21 mouse cellular contexts compared by ENCODE assay signal in the genomic region with DNA sequence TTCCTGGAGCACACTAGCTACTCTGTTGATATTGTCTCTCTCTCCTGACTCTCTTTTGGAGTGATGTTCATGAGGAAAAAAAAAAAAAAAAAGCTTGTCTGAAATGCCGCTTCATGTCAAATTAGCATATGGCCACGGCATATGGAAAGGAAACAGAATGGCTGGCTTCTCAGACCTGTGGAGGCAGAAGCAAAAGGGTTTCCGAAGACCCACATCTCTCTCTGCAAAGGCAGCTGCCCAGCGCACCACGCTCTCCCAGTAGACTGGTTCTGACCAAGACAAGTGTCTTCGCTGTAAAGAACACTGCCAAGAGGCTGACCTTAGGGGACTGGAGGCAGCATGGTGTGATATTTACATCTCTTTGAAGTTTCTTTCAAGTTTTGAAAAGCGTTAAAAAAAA.
A peak's percentile ranks its signal among the peaks of the same experiment; 100 is the strongest.
DNase-seq lines count a peak whose midpoint lies in the region; ATAC-seq lines count a peak whose summit lies in the region.
"Had no signal": no experiment of that assay in that cellular context is flagged by ENCODE, and none has a peak within 500 bp of the region (broad histone marks: within the 10 kb centered on the region; RNA-seq: fewer than 3 reads in every experiment).

No protein-coding gene starts in this region.

- H3K4me1 ChIP-seq in midbrain, embryonic 11.5 days (ENCODE audit: control insufficient read depth, insufficient read depth, low read length) = no peaks in the 10 kb centered on the region
- no peaks in the 10 kb centered on the region for H3K4me1 ChIP-seq in midbrain, embryonic 15.5 days
- H3K4me1 ChIP-seq in forebrain, embryonic 12.5 days = no peaks in the 10 kb centered on the region
- H3K4me1 ChIP-seq: embryonic facial prominence, embryonic 10.5 days; heart, embryonic 15.5 days; hindbrain, embryonic 13.5 days had no signal

- no peaks in the 10 kb centered on the region for H3K9me3 ChIP-seq in midbrain, embryonic 11.5 days (ENCODE audit: control insufficient read depth, low read length)
- no peaks in the 10 kb centered on the region for H3K9me3 ChIP-seq in midbrain, embryonic 15.5 days
- H3K9me3 ChIP-seq in forebrain, embryonic 12.5 days = no peaks in the 10 kb centered on the region
- H3K9me3 ChIP-seq: embryonic facial prominence, embryonic 10.5 days; heart, embryonic 15.5 days; hindbrain, embryonic 13.5 days had no signal

- no peak overlapping the region for H3K4me2 ChIP-seq in midbrain, embryonic 11.5 days
- H3K4me2 ChIP-seq in midbrain, embryonic 15.5 days = no peak overlapping the region
- H3K4me2 ChIP-seq in forebrain, embryonic 12.5 days = no peak overlapping the region
- H3K4me2 ChIP-seq: heart, embryonic 11.5 days; heart, embryonic 15.5 days; hindbrain, embryonic 13.5 days had no signal

- no peaks in the 10 kb centered on the region for H3K36me3 ChIP-seq in midbrain, embryonic 11.5 days (ENCODE audit: control insufficient read depth, insufficient read depth, low read length)
- H3K36me3 ChIP-seq in midbrain, embryonic 15.5 days (replicated peaks) = no peaks in the 10 kb centered on the region
- no peaks in the 10 kb centered on the region for H3K36me3 ChIP-seq in forebrain, embryonic 12.5 days (replicated peaks)
- H3K36me3 ChIP-seq: embryonic facial prominence, embryonic 10.5 days; heart, embryonic 15.5 days; hindbrain, embryonic 13.5 days had no signal

- ATAC-seq in midbrain, embryonic 11.5 days (ENCODE audit: low FRiP score) = 0 out of 2 replicates have a peak, but pooled peaks have one; percentile 50
- no peak for ATAC-seq in midbrain, embryonic 15.5 days (replicated peaks)
- ATAC-seq in forebrain, embryonic 12.5 days (ENCODE audit: low FRiP score) = no peak
- ATAC-seq: activated CD4-positive, CD25-positive, alpha-beta regulatory T cell, adult 4 months; forebrain, embryonic 14.5 days; intestine, embryonic 16.5 days; Patski had no signal

- H3K27me3 ChIP-seq in midbrain, embryonic 11.5 days (ENCODE audit: control insufficient read depth, insufficient read depth, low read length) = no peaks in the 10 kb centered on the region
- no peaks in the 10 kb centered on the region for H3K27me3 ChIP-seq in midbrain, embryonic 15.5 days (replicated peaks)
- H3K27me3 ChIP-seq in forebrain, embryonic 12.5 days = no peaks in the 10 kb centered on the region
- H3K27me3 ChIP-seq: heart, embryonic 15.5 days; hindbrain, embryonic 13.5 days; Patski had no signal

- DNase-seq in cerebellum, adult 11-12 months = peak; percentile 57
- DNase-seq in cerebellum, adult 11 months = no peak
- DNase-seq in midbrain, embryonic 11.5 days (ENCODE audit: low spot score, missing footprints) = no peak
- peak; percentile 20 for DNase-seq in cerebellum, adult 8-10 months
- peak; percentile 22 to 45 for DNase-seq in cerebellum, postnatal 25 days
- DNase-seq in layer of hippocampus, adult 9-11 months = no peak
- DNase-seq: adrenal gland, adult 8-10 months; gastrocnemius, postnatal 10 days; heart, adult 2 months; heart, postnatal 14 days; kidney, adult 2 months had no signal

- no peak overlapping the region for H3K4me3 ChIP-seq in midbrain, embryonic 11.5 days (ENCODE audit: low read depth, low read length)
- no peak overlapping the region for H3K4me3 ChIP-seq in midbrain, embryonic 15.5 days
- no peak overlapping the region for H3K4me3 ChIP-seq in forebrain, embryonic 12.5 days (replicated peaks)
- H3K4me3 ChIP-seq: embryonic facial prominence, embryonic 10.5 days; heart, adult 2 months; heart, embryonic 15.5 days; hindbrain, embryonic 13.5 days had no signal

- H3K9ac ChIP-seq in midbrain, embryonic 11.5 days (ENCODE audit: low read length) = no peak overlapping the region
- H3K9ac ChIP-seq in midbrain, embryonic 15.5 days = no peak overlapping the region
- H3K9ac ChIP-seq in forebrain, embryonic 12.5 days = no peak overlapping the region
- H3K9ac ChIP-seq: heart, embryonic 15.5 days; hindbrain, embryonic 13.5 days had no signal

- 75% methylated on average over 7 of the region's 7 CpGs for whole genome bisulfite sequencing in midbrain, embryonic 11.5 days
- 74% methylated on average over 7 of the region's 7 CpGs for WGBS in midbrain, embryonic 15.5 days
- WGBS in forebrain, embryonic 12.5 days = 90% methylated on average over 7 of the region's 7 CpGs

- H3K27ac ChIP-seq in midbrain, embryonic 11.5 days (ENCODE audit: low read depth, low read length) = no peak overlapping the region
- H3K27ac ChIP-seq in midbrain, embryonic 15.5 days = no peak overlapping the region
- no peak overlapping the region for H3K27ac ChIP-seq in forebrain, embryonic 12.5 days
- H3K27ac ChIP-seq: embryonic facial prominence, embryonic 10.5 days; heart, adult 2 months; heart, embryonic 15.5 days; hindbrain, embryonic 13.5 days had no signal

Comparison
In these comparisons a context has a peak if more than half of its experiments do, and no peak if none do; other contexts are left out.
1. DNase-seq: peak in cerebellum, adult 11-12 months (single experiment), cerebellum, adult 8-10 months (single experiment) and cerebellum, postnatal 25 days (2 of 2); none in cerebellum, adult 11 months (single experiment), midbrain, embryonic 11.5 days (single experiment) and layer of hippocampus, adult 9-11 months (single experiment).